Mouse (Mus musculus): Measurements from ENCODE around the gene Dmp1. TPM values are rescaled to one million over a fixed set of nuclear protein-coding genes. Genes with fewer than 3 reads are reported as not detected.

The Dmp1 gene
- polyA plus RNA-seq, 1 experiment from 2014 or later, result 0.21 TPM

GRCm38 (mm10) chr5:104212531-104212930, 10.1 kb downstream of the Dmp1 start:
- Histone ChIP-seq H3K36me3 (no peaks in the 10 kb centered on the region), H3K9ac (no peak overlapping the region), H3K9me3 (no peaks in the 10 kb centered on the region), H3K27ac (replicated peaks) (no peak overlapping the region), H3K27me3 (no peaks in the 10 kb centered on the region), H3K4me2 (no peak overlapping the region), H3K4me3 (no peak overlapping the region), H3K4me1 (replicated peaks) (no peaks in the 10 kb centered on the region)
- 79% methylated on average over 11 of the region's 11 CpGs for WGBS
- no peak for ATAC-seq (ENCODE audit: low FRiP score, low read depth)

- Histone ChIP-seq H3K9me3 (no peaks in the 10 kb centered on the region), H3K4me2 (no peak overlapping the region), H3K9ac (no peak overlapping the region), H3K4me1 (replicated peaks) (no peaks in the 10 kb centered on the region), H3K27ac (replicated peaks) (no peak overlapping the region), H3K4me3 (no peak overlapping the region), H3K36me3 (no peaks in the 10 kb centered on the region), H3K27me3 (no peaks in the 10 kb centered on the region)
- WGBS, result 28% methylated on average over 5 of the region's 5 CpGs
- ATAC-seq (ENCODE audit: low FRiP score, low read depth), result peak; percentile 61; the same call in 1 of the 2 replicates
Observed at GRCm38 (mm10) chr5:104218926-104219325, 16.5 kb downstream of the Dmp1 start.

GRCm38 (mm10) chr5:104224299-104224698, 21.9 kb downstream of the Dmp1 start:
- Histone ChIP-seq H3K36me3 (no peaks in the 10 kb centered on the region), H3K9me3 (no peaks in the 10 kb centered on the region), H3K4me3 (no peak overlapping the region), H3K4me2 (no peak overlapping the region), H3K4me1 (replicated peaks) (no peaks in the 10 kb centered on the region), H3K9ac (no peak overlapping the region), H3K27me3 (no peaks in the 10 kb centered on the region), H3K27ac (replicated peaks) (no peak overlapping the region)
- WGBS, result 79% methylated on average over 3 of the region's 3 CpGs
- no peak for ATAC-seq (ENCODE audit: low FRiP score, low read depth)

DNA sequence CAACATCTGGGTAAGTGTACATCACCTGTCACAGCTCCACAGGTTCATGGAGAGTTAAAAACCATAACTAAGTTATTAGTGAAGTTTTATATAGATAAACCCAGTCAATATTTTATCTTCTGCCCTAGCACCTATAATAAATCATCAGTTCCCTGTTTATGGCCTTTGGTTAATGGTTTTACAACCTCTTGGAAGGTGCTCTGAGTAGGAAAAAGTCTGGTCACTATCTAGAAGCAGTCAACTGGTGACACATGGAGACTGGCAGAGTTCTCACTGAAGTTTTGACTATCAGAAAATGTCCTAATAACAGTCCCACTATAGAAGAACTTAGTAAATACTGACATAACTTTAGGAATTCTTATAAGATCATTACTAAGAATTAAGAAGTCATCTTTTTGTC, 22.3 kb downstream of the Dmp1 start:
- Histone ChIP-seq H3K9ac (no peak overlapping the region), H3K36me3 (no peaks in the 10 kb centered on the region), H3K27ac (replicated peaks) (no peak overlapping the region), H3K4me1 (replicated peaks) (no peaks in the 10 kb centered on the region), H3K4me2 (no peak overlapping the region), H3K9me3 (no peaks in the 10 kb centered on the region), H3K4me3 (no peak overlapping the region), H3K27me3 (no peaks in the 10 kb centered on the region)
- ATAC-seq (ENCODE audit: low FRiP score, low read depth), result no peak

DNA sequence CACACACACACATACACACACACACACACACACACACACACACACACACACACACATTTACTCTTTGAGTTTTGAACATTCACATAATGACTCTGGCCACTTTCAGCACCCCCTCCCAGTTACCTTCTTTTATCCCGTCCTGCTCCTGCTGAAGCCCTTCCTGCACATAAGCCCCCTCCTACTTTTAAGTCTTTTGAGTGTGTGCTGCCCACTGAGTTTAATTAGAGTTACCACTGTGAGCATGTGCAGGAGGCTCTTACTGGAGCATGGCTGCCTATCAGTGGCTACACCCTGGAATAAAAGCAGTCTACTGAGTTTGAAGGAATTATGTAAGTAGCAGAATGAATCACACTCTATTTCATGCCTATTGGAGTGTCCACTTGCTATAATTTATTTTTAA, 26.1 kb downstream of the Dmp1 start:
- no peak for ATAC-seq (ENCODE audit: low FRiP score, low read depth)
- Histone ChIP-seq H3K9me3 (no peaks in the 10 kb centered on the region), H3K4me1 (replicated peaks) (no peaks in the 10 kb centered on the region), H3K36me3 (no peaks in the 10 kb centered on the region), H3K27me3 (no peaks in the 10 kb centered on the region), H3K4me3 (no peak overlapping the region), H3K4me2 (no peak overlapping the region), H3K27ac (replicated peaks) (no peak overlapping the region), H3K9ac (no peak overlapping the region)
- WGBS, result 34% methylated on average over 1 of the region's 1 CpGs

GRCm38 (mm10) chr5:104236741-104237140, 34.3 kb downstream of the Dmp1 start:
- no peaks in the 10 kb centered on the region for H3K27me3 ChIP-seq
- H3K4me3 ChIP-seq, result no peak overlapping the region
- no peak overlapping the region for H3K4me2 ChIP-seq
- H3K27ac ChIP-seq (replicated peaks), result no peak overlapping the region
- H3K9ac ChIP-seq, result no peak overlapping the region
- no peaks in the 10 kb centered on the region for H3K36me3 ChIP-seq
- ATAC-seq (ENCODE audit: low FRiP score, low read depth), result no peak
- no peaks in the 10 kb centered on the region for H3K4me1 ChIP-seq (replicated peaks)
- no peaks in the 10 kb centered on the region for H3K9me3 ChIP-seq
- WGBS, result 81% methylated on average over 8 of the region's 8 CpGs

- no peak overlapping the region for H3K4me2 ChIP-seq
- WGBS, result 82% methylated on average over 9 of the region's 9 CpGs
- H3K4me1 ChIP-seq (replicated peaks), result no peaks in the 10 kb centered on the region
- no peaks in the 10 kb centered on the region for H3K36me3 ChIP-seq
- no peak overlapping the region for H3K4me3 ChIP-seq
- H3K9ac ChIP-seq, result no peak overlapping the region
- H3K9me3 ChIP-seq, result no peaks in the 10 kb centered on the region
- no peak for ATAC-seq (ENCODE audit: low FRiP score, low read depth)
- no peak overlapping the region for H3K27ac ChIP-seq (replicated peaks)
- no peaks in the 10 kb centered on the region for H3K27me3 ChIP-seq
Observed at GRCm38 (mm10) chr5:104239674-104240378, 37.4 kb downstream of the Dmp1 start.

DNA sequence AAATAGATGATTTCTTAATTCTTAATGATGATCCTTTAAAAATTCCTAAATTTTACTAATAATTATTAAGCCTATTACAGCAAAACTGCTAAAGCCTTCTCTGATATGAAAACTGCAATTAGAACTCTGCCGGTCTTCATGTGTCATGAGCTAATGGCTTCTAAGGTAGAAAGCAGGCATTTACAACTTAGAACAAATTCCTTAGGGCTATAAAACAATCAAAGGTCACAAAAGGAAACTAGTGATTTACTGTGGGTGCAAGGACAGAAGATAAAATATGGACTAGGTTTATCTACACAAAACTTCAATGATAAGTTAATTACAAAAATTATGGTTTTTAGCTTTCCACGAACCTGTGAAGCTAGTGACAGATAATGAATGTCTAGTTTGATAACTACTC, 41.8 kb downstream of the Dmp1 start:
- no peak for ATAC-seq (ENCODE audit: low FRiP score, low read depth)
- 83% methylated on average over 2 of the region's 2 CpGs for WGBS
- Histone ChIP-seq H3K9me3 (no peaks in the 10 kb centered on the region), H3K36me3 (no peaks in the 10 kb centered on the region), H3K27ac (replicated peaks) (no peak overlapping the region), H3K4me1 (replicated peaks) (no peaks in the 10 kb centered on the region), H3K4me3 (no peak overlapping the region), H3K9ac (no peak overlapping the region), H3K27me3 (no peaks in the 10 kb centered on the region), H3K4me2 (no peak overlapping the region)

- WGBS, result 87% methylated on average over 5 of the region's 5 CpGs
- H3K9me3 ChIP-seq, result no peaks in the 10 kb centered on the region
- no peak for ATAC-seq (ENCODE audit: low FRiP score, low read depth)
Observed at GRCm38 (mm10) chr5:104251811-104252210, 49.4 kb downstream of the Dmp1 start.

GRCm38 (mm10) chr5:104256585-104256984, 54.2 kb downstream of the Dmp1 start:
- Histone ChIP-seq H3K27ac (replicated peaks) (no peak overlapping the region), H3K4me3 (no peak overlapping the region), H3K9ac (no peak overlapping the region), H3K4me1 (replicated peaks) (no peaks in the 10 kb centered on the region), H3K4me2 (no peak overlapping the region), H3K36me3 (no peaks in the 10 kb centered on the region), H3K27me3 (no peaks in the 10 kb centered on the region), H3K9me3 (no peaks in the 10 kb centered on the region)
- no peak for ATAC-seq (ENCODE audit: low FRiP score, low read depth)
- 77% methylated on average over 3 of the region's 3 CpGs for WGBS

More at GRCm38 (mm10) chr5:104251811-104252210, 49.4 kb downstream of the Dmp1 start:
- Histone ChIP-seq H3K4me3 (no peak overlapping the region), H3K9ac (no peak overlapping the region), H3K27ac (replicated peaks) (no peak overlapping the region), H3K27me3 (no peaks in the 10 kb centered on the region), H3K4me2 (no peak overlapping the region), H3K36me3 (no peaks in the 10 kb centered on the region), H3K4me1 (replicated peaks) (no peaks in the 10 kb centered on the region)

DNA sequence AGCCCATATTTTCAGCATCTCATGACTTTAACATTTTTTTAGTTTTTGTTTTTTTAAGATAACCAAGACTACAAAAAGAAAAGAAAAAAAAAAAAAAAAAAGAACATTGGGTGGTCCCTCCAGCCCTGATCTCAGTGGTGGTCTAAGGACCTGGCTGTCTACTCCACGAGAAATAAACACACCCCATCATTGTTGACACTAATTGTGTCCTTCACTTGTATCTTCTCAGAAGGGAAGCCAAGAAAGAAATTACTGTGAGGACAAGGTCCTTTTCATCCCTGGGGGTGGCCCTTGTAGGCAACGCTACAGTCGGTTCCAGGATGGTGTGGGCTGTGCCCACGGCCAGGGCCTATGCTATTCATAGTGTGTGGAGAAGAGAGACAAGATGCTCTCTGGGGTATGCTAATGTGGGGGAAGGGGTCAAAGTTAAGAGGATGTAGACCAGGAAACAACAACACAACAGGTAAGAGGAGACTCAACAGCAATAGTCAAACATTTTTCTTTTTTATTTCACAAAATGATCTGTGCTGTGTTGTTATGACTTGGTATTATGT, 59.6 kb downstream of the Dmp1 start:
- H3K4me3 ChIP-seq, result no peak overlapping the region
- ATAC-seq (ENCODE audit: low FRiP score, low read depth), result no peak
- no peak overlapping the region for H3K4me2 ChIP-seq
- H3K9me3 ChIP-seq, result no peaks in the 10 kb centered on the region
- no peak overlapping the region for H3K27ac ChIP-seq (replicated peaks)
- no peaks in the 10 kb centered on the region for H3K27me3 ChIP-seq
- H3K4me1 ChIP-seq (replicated peaks), result no peaks in the 10 kb centered on the region
- H3K9ac ChIP-seq, result no peak overlapping the region
- 77% methylated on average over 4 of the region's 4 CpGs for WGBS
- no peaks in the 10 kb centered on the region for H3K36me3 ChIP-seq

- Histone ChIP-seq H3K27ac (replicated peaks) (no peak overlapping the region), H3K4me3 (no peak overlapping the region), H3K9me3 (no peaks in the 10 kb centered on the region), H3K4me1 (replicated peaks) (no peaks in the 10 kb centered on the region), H3K27me3 (no peaks in the 10 kb centered on the region), H3K4me2 (no peak overlapping the region), H3K9ac (no peak overlapping the region), H3K36me3 (no peaks in the 10 kb centered on the region)
- WGBS, result 88% methylated on average over 13 of the region's 13 CpGs
- no peak for ATAC-seq (ENCODE audit: low FRiP score, low read depth)
Observed at GRCm38 (mm10) chr5:104263014-104263776, 60.8 kb downstream of the Dmp1 start.
